Mouse (Mus musculus) megakaryocyte progenitor cell, adult 5-6 weeks (primary cell): ENCODE measurements around the gene Ppp1cb. TPM values are rescaled to one million over a fixed set of nuclear protein-coding genes. Genes with fewer than 3 reads are reported as not detected.

Experiments used
- total RNA-seq, 2 experiments: library from RNA; stranded (forward) in 1 of 2; stranded (reverse) in 1 of 2; fragments of 157-497, 149-512 nt in 1 of 2; fragments of 200-1000 nt in 1 of 2; gene quantifications; 2 replicates each; pipeline versions ENCODE4 v1.2.3 to v1.2.4; 2015 to 2017

The Ppp1cb gene
- total RNA-seq, 2 experiments from 2014 or later = 194 to 271 TPM

Other genes with a start within 250 kb of the Ppp1cb start
- not detected in 2 replicates for gene Plb1, start 226.1 kb upstream of the Ppp1cb start, total RNA-seq (2015)
- 0.17 TPM in 1 of 2 replicates, not detected in the other for gene Plb1, start 226.1 kb upstream of the Ppp1cb start, total RNA-seq (2017)
- 0.27 and 0.85 TPM in 2 replicates for gene Yes1, start 152.3 kb downstream of the Ppp1cb start, total RNA-seq (2015)
- 0.24 and 0.83 TPM in 2 replicates for gene Yes1, start 152.3 kb downstream of the Ppp1cb start, total RNA-seq (2017)